Mouse (Mus musculus) spleen, adult 18-20 months (tissue): Measurements from ENCODE around the gene Ccdc105.
A peak's percentile ranks its signal among the peaks of the same experiment; 100 is the strongest.

Source experiments
- DNase-seq, 2 experiments: peaks; one replicate each; pipeline ENCODE4 v3.0.0; 2022; ENCODE audit warnings: mixed read lengths in 2 of 2

Gene Ccdc105

DNA sequence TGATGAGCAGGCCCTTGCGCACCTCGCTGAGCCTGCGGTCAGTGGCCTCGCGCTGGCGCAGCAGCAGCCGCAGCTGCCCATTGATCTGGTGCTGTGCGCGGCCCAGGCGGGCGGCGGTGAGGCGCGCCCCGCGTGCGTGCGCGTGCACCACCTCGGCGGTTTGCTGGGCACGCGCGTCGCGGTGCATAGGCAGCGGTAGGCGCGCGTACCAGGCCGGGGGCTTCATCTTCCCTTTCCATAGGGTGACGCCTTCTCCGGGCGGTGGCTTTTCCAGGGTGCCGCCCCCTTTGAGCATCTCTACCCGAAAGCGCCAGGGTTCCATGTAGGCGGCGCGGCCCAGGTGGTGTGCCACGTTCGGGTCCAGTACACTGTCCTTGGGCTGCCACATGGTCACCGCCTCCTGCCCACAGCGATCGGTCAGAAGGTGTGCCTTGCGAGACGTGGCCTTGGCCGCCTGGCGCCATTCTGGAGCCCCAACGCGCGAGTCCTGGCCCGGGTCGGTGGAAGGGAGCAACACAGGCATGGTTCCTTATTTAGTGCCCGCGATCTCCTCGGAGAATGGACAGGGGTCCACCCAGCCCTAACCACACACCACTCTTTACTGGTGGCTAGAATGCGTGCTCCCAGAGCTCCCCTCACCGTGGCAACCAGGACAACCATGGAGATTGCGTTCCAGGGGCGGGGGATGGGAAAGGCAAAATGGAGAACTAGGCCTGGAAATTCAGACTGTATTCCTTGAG lies at the start of gene Ccdc105:
TSS of gene Ccdc105 (minus strand) at position 614 of the 740 bp plus-strand sequence.
- no peak for DNase-seq

DNA sequence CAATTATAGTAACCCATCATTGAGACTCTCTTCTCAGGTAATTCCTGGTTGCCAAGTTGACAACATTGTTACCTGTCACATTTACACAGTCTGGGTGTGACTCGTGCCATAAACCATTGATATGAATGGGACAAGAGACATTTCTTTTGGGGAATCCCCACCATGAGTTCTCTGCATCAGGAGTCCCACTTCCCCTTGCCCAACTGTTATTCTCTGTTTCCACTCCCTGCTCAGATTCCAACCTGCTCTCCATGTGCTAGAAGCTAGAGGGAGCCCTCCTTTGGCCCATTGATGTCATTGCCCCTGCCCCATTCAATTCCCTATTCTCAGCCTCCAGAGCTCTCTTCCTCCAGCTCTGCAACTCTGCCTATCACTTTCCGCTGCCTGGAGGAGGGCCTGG lies 48.6 kb upstream of the Ccdc105 start:
- DNase-seq, result no peak

DNA sequence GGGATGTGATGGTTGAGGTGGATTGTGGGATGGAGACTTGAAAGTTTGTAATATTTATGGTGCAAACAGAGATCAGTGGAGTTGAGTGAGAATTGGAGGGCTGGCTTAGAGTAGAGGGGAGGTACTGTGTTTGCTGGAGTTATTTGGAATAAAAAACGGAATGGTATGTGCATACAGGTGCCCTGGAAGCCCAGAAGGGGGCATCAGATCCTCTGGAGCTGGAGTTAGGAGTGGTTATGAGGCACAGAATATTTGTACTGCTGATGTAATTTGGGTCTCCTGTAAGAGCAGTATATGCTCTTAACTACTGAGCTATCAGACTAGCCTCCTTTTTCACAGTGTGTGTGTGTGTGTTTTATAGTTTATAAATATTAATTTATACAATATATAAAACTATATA lies 37.7 kb upstream of the Ccdc105 start:
- DNase-seq, result no peak

DNA sequence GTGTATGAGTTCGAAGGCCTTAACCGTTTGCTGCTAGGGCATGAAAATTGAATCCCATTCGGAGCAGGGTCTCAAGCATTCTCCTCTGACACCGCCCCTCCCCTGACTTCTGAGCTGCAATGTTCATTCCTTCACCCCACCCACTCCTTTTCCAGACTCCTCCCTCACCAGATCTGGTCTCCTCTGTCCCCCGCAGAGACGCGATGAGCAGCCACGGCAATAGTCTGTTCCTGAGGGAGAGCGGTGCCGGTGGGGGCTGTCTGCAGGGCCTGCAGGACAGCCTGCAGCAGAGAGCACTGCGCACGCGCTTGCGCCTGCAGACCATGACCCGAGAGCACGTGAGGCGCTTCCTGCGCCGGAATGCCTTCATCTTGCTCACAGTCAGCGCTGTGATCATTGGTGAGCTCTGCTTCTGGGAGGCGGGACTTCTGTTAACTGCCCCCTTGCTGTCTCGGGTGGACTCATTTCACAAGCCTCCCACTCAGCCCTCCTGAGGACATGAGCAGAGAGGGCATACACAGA lies 34.8 kb upstream of the Ccdc105 start:
- DNase-seq, result peak in 1 of 2 experiments; percentile 6

DNA sequence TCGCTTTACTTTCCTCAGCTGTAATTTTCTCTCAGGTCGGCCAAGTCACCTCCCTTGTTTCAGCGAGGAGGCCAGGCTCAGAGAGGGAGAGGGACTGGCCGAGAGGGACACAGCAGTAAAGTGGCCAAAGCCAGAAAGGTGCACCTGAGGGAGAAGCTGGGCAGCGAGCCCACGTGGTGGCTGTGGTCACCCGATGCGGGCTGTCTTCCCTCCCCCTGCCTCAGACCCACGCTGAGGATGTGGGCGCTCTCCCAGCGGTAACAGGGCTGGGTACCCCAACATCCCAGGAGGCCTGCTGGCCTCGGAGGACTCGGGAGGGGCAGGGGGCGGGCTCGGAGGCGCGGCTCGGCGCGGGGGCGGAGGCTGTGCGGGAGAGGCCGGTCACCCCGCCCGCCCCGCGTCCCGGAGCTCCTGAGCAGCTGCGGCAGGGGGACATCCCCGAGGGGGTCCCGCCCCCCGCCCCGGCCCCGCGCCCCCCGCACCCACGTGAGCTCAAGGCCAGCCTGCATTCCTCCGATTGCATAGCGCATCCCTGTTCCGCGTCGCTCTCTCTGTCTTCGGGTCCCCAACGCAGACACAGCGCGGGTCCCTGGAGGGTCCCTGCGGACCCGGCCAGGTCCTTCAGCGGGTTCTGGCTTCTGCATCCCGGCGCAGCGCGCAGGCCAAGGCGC lies 27.3 kb upstream of the Ccdc105 start, which contains the start of gene Slc1a6:
TSS of gene Slc1a6 (plus strand) at position 516 of the 671 bp plus-strand sequence.
- no peak for DNase-seq

DNA sequence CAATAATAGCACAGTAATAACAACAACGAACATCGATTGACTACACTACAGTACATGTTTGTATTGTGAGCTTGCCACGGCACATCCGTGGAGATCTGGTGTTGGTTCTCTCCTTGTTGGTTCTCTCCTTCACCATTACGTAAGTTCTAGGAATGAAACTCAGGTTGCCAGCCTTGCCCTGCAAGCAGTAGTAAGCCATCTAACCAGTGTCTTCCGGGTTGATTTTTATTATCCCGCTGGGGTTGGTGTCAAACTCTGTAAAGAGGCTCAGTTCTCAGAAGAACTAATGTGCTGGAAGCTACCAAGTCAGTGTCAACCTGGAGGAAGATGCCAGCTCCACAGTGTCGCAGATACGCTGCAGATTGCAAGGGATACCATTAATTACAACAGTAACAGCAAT lies 26.7 kb upstream of the Ccdc105 start:
- no peak for DNase-seq

DNA sequence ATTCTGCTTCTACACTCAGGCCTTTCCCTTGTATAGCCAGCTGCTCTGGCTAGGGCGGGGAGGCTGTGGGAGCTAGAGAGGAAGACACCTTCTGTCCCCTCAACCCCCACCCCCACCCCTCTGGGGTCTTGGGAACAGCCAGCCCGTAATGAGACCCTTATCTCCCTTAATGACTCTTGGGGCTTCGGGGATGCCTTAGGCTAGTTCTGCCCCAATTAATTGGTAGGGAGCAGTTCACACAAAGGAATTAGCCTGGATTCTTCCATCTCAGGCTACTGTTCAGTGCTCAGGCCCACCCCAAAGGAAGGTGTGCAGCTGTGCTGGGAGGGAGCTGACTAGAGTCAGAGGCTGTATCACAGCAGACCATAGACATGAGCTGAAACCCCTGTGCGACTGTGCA lies 23.0 kb upstream of the Ccdc105 start:
- DNase-seq, result no peak

DNA sequence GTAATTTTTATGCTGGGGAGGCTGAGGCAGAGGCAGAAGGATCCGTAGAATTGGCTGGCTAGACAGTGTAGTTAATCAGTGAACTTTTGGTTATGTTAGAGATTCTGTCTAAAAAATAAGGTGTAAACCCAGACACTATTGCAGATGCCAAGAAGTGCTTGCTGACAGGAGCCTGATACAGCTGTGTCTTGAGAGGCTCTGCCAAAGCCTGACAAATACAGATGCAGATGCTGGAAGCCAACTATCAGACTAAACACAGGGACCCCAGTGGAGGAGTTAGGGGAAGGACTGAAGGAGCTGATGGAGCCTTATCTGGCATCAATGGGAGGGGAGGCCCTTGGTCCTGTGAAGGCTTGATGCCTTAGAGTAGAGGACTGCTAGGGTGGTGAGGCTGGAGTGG lies 12.7 kb upstream of the Ccdc105 start:
- DNase-seq, result no peak

DNA sequence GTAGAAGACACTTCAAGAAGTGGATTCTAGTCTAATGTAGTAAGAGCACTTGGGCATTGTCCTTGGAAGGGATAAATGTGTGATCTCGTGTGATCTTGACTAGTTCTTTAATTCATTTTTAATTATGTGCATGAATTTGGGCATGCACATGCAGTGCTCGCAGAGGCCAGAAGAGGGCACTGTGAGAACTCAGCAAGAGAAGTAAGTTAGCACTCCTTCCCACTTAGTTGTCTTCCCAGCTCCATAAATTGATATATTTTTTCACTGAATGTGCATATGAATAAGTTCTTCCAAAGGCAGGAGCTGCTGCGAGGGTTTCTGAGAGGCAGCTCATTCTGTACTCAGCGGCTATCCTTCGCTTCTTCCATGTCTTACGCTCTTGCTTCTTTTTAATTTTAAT lies 3.2 kb upstream of the Ccdc105 start:
- peak in 1 of 2 experiments; percentile 58 for DNase-seq

DNA sequence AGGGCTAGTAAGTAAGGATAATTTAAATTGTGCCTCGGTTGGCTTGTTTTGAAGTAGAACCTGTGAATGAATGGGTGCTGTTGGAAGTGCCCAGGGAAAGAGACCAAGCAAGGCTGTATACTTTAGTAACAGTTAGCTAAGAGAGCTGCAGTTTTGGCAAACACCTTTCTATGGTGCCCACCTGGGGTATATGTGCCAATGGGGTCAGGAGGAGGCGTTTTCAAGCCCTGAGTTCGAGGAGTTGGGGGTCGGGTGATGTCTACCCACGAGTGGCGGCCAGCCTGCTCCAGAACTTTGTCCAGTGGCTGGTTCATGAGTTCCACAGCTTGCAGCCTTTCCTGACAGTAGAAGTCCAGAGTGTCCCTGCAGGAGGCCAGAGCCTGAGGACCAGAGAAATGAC lies 3.9 kb downstream of the Ccdc105 start:
- DNase-seq, result no peak

DNA sequence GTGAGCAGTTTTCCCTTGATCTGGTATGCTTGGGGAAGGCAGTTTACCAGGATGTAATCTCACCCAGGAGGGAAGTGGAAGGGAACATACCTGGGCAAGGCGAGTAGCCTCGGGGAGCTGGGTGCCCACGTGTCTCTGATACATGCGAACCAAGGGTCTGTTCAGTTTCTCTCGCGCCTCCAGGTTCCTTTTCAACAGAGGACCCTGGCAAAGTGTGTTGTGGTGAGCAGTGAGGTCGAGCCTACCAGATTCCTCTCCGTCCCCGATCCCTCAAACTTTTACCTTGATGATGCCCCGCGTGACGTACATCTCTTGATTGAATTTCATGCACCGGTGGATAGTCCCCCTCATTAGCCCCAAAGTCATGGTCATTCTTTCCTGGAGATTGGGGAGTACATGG lies 4.7 kb downstream of the Ccdc105 start:
- DNase-seq, result no peak

DNA sequence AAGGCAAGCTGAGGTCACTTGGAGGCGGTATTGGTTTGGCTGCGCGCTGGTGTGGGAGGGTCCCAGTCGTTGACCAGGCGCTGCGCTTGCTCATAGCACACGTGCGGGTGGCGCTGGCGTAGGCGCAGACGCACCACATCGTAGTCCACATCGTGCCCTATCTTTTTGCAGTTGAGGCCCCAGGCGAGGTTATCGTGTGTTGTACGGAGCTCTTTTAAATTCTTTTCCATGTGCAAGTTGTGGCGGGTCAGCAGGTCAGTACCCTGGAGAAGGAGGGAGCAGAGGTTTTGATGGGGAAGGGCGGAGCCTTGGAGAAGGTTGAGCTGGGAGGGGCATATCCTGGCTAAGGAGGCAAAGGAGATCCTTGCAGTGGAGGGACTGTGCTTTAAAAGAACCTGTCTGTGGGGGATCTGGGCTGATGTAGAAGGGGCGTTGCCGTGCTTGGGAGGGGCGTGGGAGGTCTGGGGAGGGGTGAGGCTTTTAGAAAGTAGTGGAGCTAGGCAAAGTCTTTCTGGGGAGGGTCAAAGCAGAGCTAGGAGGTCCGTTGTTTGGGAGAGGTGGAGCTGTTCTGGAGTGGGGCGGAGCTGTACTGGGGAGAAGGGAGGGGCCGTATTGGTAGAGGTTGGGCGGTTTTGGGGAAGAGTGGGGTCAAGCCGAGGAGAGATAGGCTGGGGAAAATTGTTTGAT lies 5.7 kb downstream of the Ccdc105 start:
- DNase-seq, result no peak

DNA sequence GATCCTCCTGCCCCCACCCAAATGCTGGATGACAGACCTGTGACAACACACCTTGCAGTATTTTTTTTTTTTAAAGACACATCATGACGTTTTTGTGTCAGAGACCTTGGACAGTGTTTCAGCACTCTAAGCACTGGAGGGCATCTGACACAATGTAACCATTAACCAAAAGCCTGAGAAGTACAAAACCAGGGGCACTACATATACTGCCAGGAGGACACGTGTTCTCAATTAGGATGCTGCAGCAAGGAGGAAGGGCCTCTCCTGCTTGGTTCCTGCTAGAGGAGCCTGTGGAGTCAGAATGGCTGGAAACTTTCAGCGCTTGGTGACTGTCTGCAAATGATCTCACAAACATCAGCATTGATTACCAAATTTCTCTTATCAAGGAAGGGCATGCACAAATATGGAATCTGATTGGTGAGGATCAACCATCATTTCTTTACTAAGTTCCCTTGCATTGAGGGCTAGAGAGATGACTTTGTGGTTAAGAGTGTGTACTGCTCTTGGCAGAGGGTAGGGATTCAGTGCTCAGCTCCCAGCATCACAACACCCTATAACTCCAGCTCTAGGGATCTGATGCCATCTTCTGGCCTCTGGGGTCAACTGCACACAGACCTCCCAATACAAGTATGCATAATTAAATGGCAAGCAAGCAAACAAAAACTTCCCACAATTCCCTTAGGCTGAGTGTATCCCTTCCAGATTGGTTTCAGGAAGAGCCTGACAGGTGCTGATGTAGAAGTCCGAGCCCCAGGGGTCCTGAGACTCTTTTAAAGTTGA lies 7.2 kb downstream of the Ccdc105 start:
- DNase-seq, result no peak

DNA sequence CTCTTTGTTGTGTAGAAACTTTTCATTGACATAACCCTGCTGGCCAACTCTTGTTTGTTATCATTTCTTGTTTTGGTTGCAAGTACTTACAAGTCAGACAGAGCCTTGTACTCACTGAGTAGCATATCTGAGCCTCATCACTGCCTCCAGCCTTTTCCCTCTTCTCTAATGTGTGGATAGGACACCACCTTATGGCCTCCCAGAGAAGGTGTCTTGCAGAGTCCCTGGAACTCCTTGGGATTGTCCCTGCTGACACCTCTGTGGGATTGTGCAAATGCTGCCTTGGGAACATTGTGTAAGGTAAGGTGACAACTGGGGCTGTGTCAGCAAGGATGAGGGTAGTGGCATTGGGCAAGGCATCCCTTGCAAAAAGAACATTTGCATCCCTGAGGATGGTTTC lies 9.1 kb downstream of the Ccdc105 start:
- DNase-seq, result no peak

DNA sequence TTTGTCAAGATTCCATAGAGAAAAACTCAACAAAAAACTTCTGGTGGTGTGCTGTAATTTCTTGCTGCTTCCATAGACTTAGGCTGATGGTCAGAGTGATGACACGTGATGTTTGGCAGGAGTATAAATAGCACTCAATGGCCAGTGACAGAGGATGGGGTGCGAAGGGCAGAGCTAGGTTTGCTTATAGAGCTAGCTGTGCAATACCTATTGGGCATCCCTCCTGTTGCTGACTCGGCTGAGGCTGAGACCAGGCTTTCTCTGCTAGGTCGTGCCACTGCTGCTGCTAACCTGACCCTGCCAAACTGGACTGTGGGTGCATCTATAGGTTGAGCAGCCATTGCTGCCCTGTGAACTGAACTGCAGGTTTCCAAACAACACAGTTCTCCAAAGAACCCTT lies 13.0 kb downstream of the Ccdc105 start:
- no peak for DNase-seq

DNA sequence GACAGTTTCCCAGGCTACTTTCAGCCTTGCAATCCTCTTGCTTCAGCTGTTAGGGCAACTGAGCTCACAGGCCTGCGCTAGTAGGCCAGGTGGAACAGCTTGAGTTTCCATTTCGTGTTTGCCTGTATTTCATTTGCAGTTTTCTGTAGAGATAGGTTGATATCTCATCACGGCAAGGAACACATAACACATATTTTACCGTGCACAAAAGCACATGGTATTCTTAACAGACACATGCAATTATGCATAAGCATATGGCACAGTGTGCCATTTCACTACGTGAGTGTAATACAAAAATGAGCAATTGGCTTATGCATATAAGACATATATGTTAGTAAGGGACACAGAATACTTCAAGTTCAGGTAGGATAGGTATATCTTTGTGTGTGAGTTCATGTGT lies 25.0 kb downstream of the Ccdc105 start:
- no peak for DNase-seq

DNA sequence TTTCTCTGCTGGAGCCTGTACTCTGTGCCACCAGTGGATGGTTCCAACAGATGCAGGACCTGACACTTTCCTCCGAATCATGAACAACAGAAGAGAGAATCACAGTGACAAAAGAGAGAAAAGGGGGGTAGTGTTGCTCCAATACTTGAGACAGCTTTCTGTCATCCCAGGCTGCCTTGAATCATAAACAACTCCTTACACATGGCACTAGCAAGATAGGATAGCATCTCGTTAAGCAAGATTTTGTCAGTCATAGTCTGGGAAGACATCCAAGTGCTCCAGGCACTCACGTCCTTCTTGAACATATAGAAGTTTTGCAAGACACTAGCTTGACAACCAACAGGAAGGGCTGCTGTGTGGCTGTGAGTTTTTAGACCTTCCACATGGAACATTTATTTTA lies 25.8 kb downstream of the Ccdc105 start:
- DNase-seq, result no peak

DNA sequence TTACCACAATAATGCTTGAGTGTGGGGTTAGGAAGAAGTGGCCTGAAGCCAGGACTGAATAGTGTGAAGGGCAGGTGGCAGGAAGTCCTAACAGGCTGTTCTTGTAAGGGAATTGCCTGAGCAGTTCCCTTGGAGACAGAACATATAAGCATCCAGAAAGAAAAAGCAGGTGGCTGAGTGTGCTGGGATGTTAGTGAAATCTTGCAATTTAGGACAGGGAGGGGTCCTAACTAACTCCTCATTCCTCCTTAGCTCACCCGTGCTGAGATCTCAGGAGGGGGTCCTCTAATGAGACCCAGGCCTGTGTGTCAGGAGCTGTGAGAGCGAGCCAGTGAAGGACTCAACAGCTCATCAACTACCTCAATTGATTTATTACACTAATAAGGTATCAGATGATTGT lies 29.4 kb downstream of the Ccdc105 start:
- DNase-seq, result no peak

DNA sequence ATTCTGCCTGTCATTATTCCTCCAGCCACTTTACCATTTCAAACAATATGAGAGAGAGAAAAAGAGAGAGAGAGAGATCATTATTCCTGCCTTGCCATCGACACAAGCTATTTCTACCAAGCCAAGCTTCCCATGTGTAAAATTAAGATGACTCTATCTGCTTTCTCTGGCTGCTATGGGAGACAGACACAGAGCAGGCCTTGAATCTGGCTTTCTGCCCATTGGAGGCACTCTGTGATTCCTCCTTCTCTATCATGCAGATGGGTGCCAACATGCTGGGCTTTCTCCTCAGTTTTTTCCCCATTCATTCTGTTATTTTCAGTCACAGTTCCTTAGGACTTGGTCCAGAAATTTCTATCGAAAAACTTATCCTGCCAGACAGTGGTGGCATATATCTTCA lies 30.2 kb downstream of the Ccdc105 start:
- no peak for DNase-seq

DNA sequence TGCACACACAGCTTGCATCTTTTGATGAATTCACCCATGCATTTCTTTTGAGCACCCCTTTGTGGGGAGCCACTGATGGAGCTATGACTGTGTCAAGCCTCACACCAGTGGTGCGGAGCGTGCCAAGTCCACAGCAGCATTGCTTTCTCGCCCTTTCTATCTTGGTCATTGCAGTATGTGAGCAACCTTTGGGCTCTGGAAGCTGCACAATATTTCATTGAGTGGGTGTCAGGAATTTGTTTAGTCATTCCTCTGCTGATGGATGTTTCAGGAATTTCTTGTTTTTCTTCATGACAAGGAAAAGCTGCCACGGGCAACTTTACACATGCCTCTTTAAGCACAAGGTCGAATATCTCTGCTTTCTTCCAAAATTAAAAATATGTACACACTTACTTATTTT lies 30.8 kb downstream of the Ccdc105 start:
- DNase-seq, result no peak

DNA sequence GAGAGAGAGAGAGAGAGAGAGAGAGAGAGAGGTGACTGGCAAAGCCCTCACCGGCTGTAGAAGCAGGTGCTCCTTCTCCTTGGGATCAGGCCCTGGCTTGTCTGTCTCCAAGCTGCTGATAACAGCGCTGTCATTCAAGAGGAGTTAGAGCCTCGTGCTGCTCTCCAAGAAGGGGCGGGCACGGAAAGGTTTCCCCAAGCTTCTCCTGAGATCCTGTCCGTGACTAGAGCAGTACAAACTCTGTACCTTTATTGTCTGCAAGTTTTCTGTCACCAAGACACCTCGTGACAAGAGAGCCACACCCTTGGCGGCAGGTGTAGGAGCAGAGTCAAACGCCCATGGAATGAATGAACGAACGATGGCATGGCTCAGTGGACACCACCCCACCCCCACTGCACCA lies 34.8 kb downstream of the Ccdc105 start, which contains the start of gene Casp14:
TSS of gene Casp14 (minus strand) at position 239 of the 400 bp plus-strand sequence.
- DNase-seq, result no peak

DNA sequence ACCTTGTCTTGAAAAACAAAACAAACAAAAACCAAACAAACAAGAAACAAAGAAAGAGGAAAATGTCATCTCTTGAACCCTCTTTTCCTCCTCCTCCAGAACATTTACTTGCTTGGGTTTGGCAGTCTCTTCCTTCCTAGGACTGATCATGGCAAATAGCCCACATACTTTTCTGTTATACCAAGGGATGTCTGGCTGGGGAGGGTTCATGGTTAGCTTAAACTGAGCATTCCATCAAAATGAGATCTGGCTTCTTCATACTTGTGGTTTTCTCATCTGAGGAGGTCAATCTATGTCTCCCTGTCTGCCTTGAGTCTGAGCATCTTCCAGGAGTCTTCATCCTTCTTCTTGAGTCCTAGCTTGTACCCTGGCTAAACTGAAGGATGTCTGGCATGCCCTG lies 36.6 kb downstream of the Ccdc105 start:
- no peak for DNase-seq

DNA sequence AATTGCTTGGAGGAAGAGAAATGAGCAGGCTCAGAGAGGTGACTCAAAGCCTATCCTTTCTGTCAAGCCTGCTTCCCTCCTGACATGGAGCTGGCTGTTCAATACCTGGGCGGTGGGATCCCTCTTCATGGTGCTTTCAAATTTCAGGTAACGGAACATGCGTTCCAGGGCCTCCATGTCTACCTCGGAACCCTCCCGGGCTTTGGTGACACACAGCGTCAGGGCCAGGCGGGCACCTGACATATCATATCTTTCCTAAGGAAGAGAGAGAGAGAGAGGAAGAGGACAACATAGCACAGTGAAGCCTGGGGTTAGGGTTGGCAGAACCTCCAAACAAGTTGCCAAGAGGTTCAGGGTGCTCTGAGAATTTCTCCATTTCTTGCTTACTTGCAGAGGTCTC lies 37.7 kb downstream of the Ccdc105 start:
- no peak for DNase-seq
